In genomic region chr1:120120969-120121811, GRCm38 (mm10) we compare ENCODE assay signal across 8 mouse cellular contexts. TPM values are rescaled to one million over a fixed set of nuclear protein-coding genes. Genes with fewer than 3 reads are reported as not detected.
DNase-seq lines count a peak whose midpoint lies in the region; ATAC-seq and TF ChIP-seq lines count a peak whose summit lies in the region.

TSS of gene Dbi (minus strand) at chr1:120121078.
TSS of gene 3110009E18Rik (plus strand) at chr1:120121187.

- DNase-seq in MEL (ENCODE audit: low read depth, low spot score) = peak; percentile 99
- DNase-seq in cerebellum, adult 2 months = peak; percentile 98 to 99
- DNase-seq in forelimb bud, embryonic 11.5 days (ENCODE audit: low read depth, low spot score) = peak; percentile 97
- peak; percentile 98 for DNase-seq in hindbrain, embryonic 10.5 days (ENCODE audit: low spot score)
- peak; percentile 98 for DNase-seq in layer of hippocampus, adult 9-11 months
- DNase-seq in lung, postnatal 0 days (ENCODE audit: low spot score) = peak; percentile 99
- peak; percentile 91 for DNase-seq in ovary, postnatal 14 days (ENCODE audit: low spot score)
- DNase-seq in thymus, postnatal 14 days = peak; percentile 98

- peak within 1 kb of the TSS; percentile 81 to 84 for H3K4me3 ChIP-seq in MEL (ENCODE audit: control insufficient read depth in 1 of 2, insufficient read depth in 1 of 2, low read depth in 2 of 2, low read length in 2 of 2)
- H3K4me3 ChIP-seq in cerebellum, adult 2 months (replicated peaks; ENCODE audit: insufficient read depth, low read depth, low read length) = peak within 1 kb of the TSS; percentile 79
- peak within 1 kb of the TSS; percentile 63 for H3K4me3 ChIP-seq in hindbrain, embryonic 10.5 days
- peak within 1 kb of the TSS; percentile 51 for H3K4me3 ChIP-seq in lung, postnatal 0 days (ENCODE audit: low read depth, low read length)

- TF ChIP-seq CTCF in MEL (IDR thresholded peaks at IDR 0.05 in 2 of 3, conservative IDR thresholded peaks at IDR 0.05 in 1 of 3; ENCODE audit: control insufficient read depth in 1 of 3, insufficient read depth in 1 of 3, low read depth in 2 of 3, low read length in 3 of 3, poor library complexity in 1 of 3, severe bottlenecking in 1 of 3) = no peak
- TF ChIP-seq CTCF in cerebellum, adult 2 months (IDR thresholded peaks at IDR 0.05; ENCODE audit: borderline replicate concordance, insufficient read depth, low read depth, low read length) = no peak
- peak; percentile 44 for TF ChIP-seq CTCF in lung, postnatal 0 days (IDR thresholded peaks at IDR 0.05)

- peaks cover 5% of the 10 kb centered on the region for H3K79me2 ChIP-seq in MEL (ENCODE audit: control insufficient read depth, insufficient read depth, low read length, poor library complexity)

- peak; percentile 58 to 95 for TF ChIP-seq POLR2A in MEL (IDR thresholded peaks at IDR 0.05; ENCODE audit: control insufficient read depth in 1 of 2, insufficient read depth in 1 of 2, low read depth in 1 of 2, low read length in 2 of 2, poor library complexity in 1 of 2)
- peak; percentile 91 for TF ChIP-seq POLR2A in cerebellum, adult 2 months (IDR thresholded peaks at IDR 0.05; ENCODE audit: borderline replicate concordance, insufficient read depth, low read length)

- ATAC-seq in lung, postnatal 0 days = peak; percentile 96

- H3K9ac ChIP-seq in MEL (ENCODE audit: control insufficient read depth, low read depth, low read length, poor library complexity, severe bottlenecking) = peak within 1 kb of the TSS; percentile 88
- peak within 1 kb of the TSS; percentile 39 for H3K9ac ChIP-seq in lung, postnatal 0 days (replicated peaks; ENCODE audit: low read depth)

- H3K36me3 ChIP-seq in MEL (ENCODE audit: control insufficient read depth in 1 of 2, insufficient read depth in 2 of 2, low read length in 2 of 2) = peaks cover 0 to 23% of the 10 kb centered on the region in 2 experiments; a peak in 2 of 4 replicates
- H3K36me3 ChIP-seq in hindbrain, embryonic 10.5 days = peaks cover 31% of the 10 kb centered on the region
- H3K36me3 ChIP-seq in lung, postnatal 0 days (ENCODE audit: insufficient read depth, low read length) = peaks cover 3% of the 10 kb centered on the region; the same call in 1 of the 2 replicates

- no peak for TF ChIP-seq RAD21 in MEL (IDR thresholded peaks at IDR 0.05; ENCODE audit: low read depth, low read length)

- peak within 1 kb of the TSS; percentile 93 for H3K27ac ChIP-seq in MEL (ENCODE audit: control insufficient read depth, low read depth, low read length)
- H3K27ac ChIP-seq in cerebellum, adult 2 months (ENCODE audit: insufficient read depth, low read length) = peak within 1 kb of the TSS; percentile 79
- peak within 1 kb of the TSS; percentile 91 for H3K27ac ChIP-seq in hindbrain, embryonic 10.5 days
- H3K27ac ChIP-seq in lung, postnatal 0 days (ENCODE audit: low read length) = peak within 1 kb of the TSS; percentile 91

- peaks cover 2 to 38% of the 10 kb centered on the region in 2 experiments; a peak in 2 of 4 replicates for H3K4me1 ChIP-seq in MEL (ENCODE audit: control insufficient read depth in 1 of 2, insufficient read depth in 2 of 2, low read length in 2 of 2)
- peaks cover 9% of the 10 kb centered on the region for H3K4me1 ChIP-seq in cerebellum, adult 2 months (ENCODE audit: control insufficient read depth, insufficient read depth, low read length)
- H3K4me1 ChIP-seq in hindbrain, embryonic 10.5 days (replicated peaks) = peaks cover 32% of the 10 kb centered on the region
- peaks cover 13% of the 10 kb centered on the region; the same call in 1 of the 2 replicates for H3K4me1 ChIP-seq in lung, postnatal 0 days (ENCODE audit: insufficient read depth, low read depth, low read length)

- no peaks in the 10 kb centered on the region for H3K27me3 ChIP-seq in MEL (ENCODE audit: control insufficient read depth in 1 of 2, insufficient read depth in 2 of 2, low read length in 2 of 2)
- H3K27me3 ChIP-seq in cerebellum, adult 2 months (ENCODE audit: control insufficient read depth, insufficient read depth, low read length) = no peaks in the 10 kb centered on the region
- no peaks in the 10 kb centered on the region for H3K27me3 ChIP-seq in hindbrain, embryonic 10.5 days (ENCODE audit: insufficient read depth, poor library complexity, severe bottlenecking)
- H3K27me3 ChIP-seq in lung, postnatal 0 days (replicated peaks; ENCODE audit: insufficient read depth, low read length) = no peaks in the 10 kb centered on the region

- H3K9me3 ChIP-seq in MEL (replicated peaks; ENCODE audit: insufficient read depth, low read length) = no peaks in the 10 kb centered on the region
- H3K9me3 ChIP-seq in hindbrain, embryonic 10.5 days = no peaks in the 10 kb centered on the region
- H3K9me3 ChIP-seq in lung, postnatal 0 days (ENCODE audit: low read length) = no peaks in the 10 kb centered on the region

- H3K4me2 ChIP-seq in lung, postnatal 0 days (replicated peaks; ENCODE audit: low read depth, low read length) = peak within 1 kb of the TSS; percentile 71

- peak; percentile 19 to 51; a peak in 2 of 4 replicates for TF ChIP-seq EP300 in MEL (IDR thresholded peaks at IDR 0.05; ENCODE audit: low read depth in 1 of 2, low read length in 2 of 2)
- peak; percentile 47; the same call in 1 of the 2 replicates for TF ChIP-seq EP300 in lung, postnatal 0 days (IDR thresholded peaks at IDR 0.05)

- WGBS in cerebellum, adult 2 months = 1% methylated on average over 52 of the region's 52 CpGs
- WGBS in hindbrain, embryonic 10.5 days = 2% methylated on average over 52 of the region's 52 CpGs
- WGBS in lung, postnatal 0 days = under 1% methylated on average over 50 of the region's 52 CpGs

TF ChIP-seq in MEL, 35 proteins besides CTCF, POLR2A, EP300 and RAD21 (continues in another document):
- no peak for TF ChIP-seq POLR2AphosphoS5 (IDR thresholded peaks at IDR 0.05; ENCODE audit: borderline replicate concordance, low read depth, low read length)
- peak; percentile 79 for TF ChIP-seq SIN3A (IDR thresholded peaks at IDR 0.05; ENCODE audit: low read length)
- TF ChIP-seq CHD1 (IDR thresholded peaks at IDR 0.05; ENCODE audit: low read depth, low read length) = no peak; the same call in none of the 2 replicates
- no peak for TF ChIP-seq MAFK (IDR thresholded peaks at IDR 0.05; ENCODE audit: borderline replicate concordance, low read depth, low read length)
- TF ChIP-seq UBTF (IDR thresholded peaks at IDR 0.05; ENCODE audit: borderline replicate concordance, insufficient read depth, low read depth, low read length) = no peak
- TF ChIP-seq MEF2A (IDR thresholded peaks at IDR 0.05; ENCODE audit: extremely low read depth, insufficient replicate concordance, low read depth, low read length, poor library complexity, severe bottlenecking) = no peak
- TF ChIP-seq CHD2 (IDR thresholded peaks at IDR 0.05; ENCODE audit: low read length) = peak; percentile 63
- peak; percentile 52; the same call in 1 of the 2 replicates for TF ChIP-seq BHLHE40 (IDR thresholded peaks at IDR 0.05; ENCODE audit: borderline replicate concordance, low read depth, low read length)
- peak; percentile 71 for TF ChIP-seq HCFC1 (IDR thresholded peaks at IDR 0.05; ENCODE audit: low read depth, low read length)
- no peak for TF ChIP-seq GABPA (IDR thresholded peaks at IDR 0.05; ENCODE audit: low read depth, low read length)
- 0 out of 2 replicates have a peak, but pooled peaks have one; percentile 20 for TF ChIP-seq JUND (IDR thresholded peaks at IDR 0.05; ENCODE audit: low read depth, low read length)
- peak; percentile 74 for TF ChIP-seq MXI1 (IDR thresholded peaks at IDR 0.05; ENCODE audit: low read depth, low read length)
- peak in 1 of 2 experiments; percentile 43; a peak in 1 of 4 replicates for TF ChIP-seq USF2 (IDR thresholded peaks at IDR 0.05; ENCODE audit: borderline replicate concordance in 1 of 2, insufficient read depth in 1 of 2, low read depth in 1 of 2, low read length in 2 of 2)
- TF ChIP-seq ZKSCAN1 (IDR thresholded peaks at IDR 0.05; ENCODE audit: low read depth, low read length) = no peak
- peak; percentile 98 for TF ChIP-seq ZNF384 (IDR thresholded peaks at IDR 0.05; ENCODE audit: low read depth, low read length)
- peak; percentile 77 for TF ChIP-seq MAX (IDR thresholded peaks at IDR 0.05; ENCODE audit: low read length)
- TF ChIP-seq E2F4 (IDR thresholded peaks at IDR 0.05; ENCODE audit: borderline replicate concordance, low read depth, low read length) = no peak
- peak; percentile 76 for TF ChIP-seq MYC (IDR thresholded peaks at IDR 0.05; ENCODE audit: low read depth, low read length)
- TF ChIP-seq ELF1 (IDR thresholded peaks at IDR 0.05; ENCODE audit: low read depth, low read length) = peak; percentile 65
- TF ChIP-seq KAT2A (conservative IDR thresholded peaks at IDR 0.05; ENCODE audit: low read depth, low read length) = peak; percentile 46; the same call in 1 of the 2 replicates
- no peak for TF ChIP-seq GATA1 (IDR thresholded peaks at IDR 0.05; ENCODE audit: low read depth, low read length)
- peak; percentile 54; the same call in 1 of the 2 replicates for TF ChIP-seq ETS1 (IDR thresholded peaks at IDR 0.05; ENCODE audit: low read depth, low read length)
- peak; percentile 92 for TF ChIP-seq TBP (IDR thresholded peaks at IDR 0.05; ENCODE audit: low read depth, low read length)
- TF ChIP-seq TAL1 (IDR thresholded peaks at IDR 0.05; ENCODE audit: low read length) = no peak
- peak; percentile 96 for TF ChIP-seq ZMIZ1 (IDR thresholded peaks at IDR 0.05; ENCODE audit: low read depth, low read length)
- peak; percentile 85 for TF ChIP-seq NRF1 (IDR thresholded peaks at IDR 0.05; ENCODE audit: insufficient read depth, low read depth, low read length, poor library complexity, severe bottlenecking)
- peak; percentile 60 for TF ChIP-seq TCF12 (IDR thresholded peaks at IDR 0.05; ENCODE audit: low read depth, low read length)

RNA-seq across cellular contexts. Expression of gene Dbi, which starts in this region (rescaled TPM):
- 164 and 220 TPM in 2 replicates for total RNA-seq in MEL (2012; rRNA removed)
- 100 to 1,000 TPM in 1 of 2 experiments, not detected in 1; 149 TPM for polyA plus RNA-seq in MEL (2012; ENCODE audit: insufficient read depth in 1 of 2, insufficient read length in 2 of 2, low read depth in 1 of 2, low replicate concordance in 2 of 2, missing spikeins in 1 of 2)
- 1,176 and 1,178 TPM in 2 replicates for polyA plus RNA-seq in cerebellum, adult 2 months (2012; rRNA removed)
- polyA plus RNA-seq in hindbrain, embryonic 10.5 days (2016; fragmentation: Nextera tagmentation; extraction: Ambion mirVana) = 764 and 766 TPM in 2 replicates
- polyA plus RNA-seq in lung, postnatal 0 days (2015; fragmentation: Nextera tagmentation; extraction: Ambion mirVana) = 646 and 687 TPM in 2 replicates

RNA-seq across cellular contexts. Expression of gene 3110009E18Rik, which starts in this region (rescaled TPM):
- 13.8 and 15.1 TPM in 2 replicates for total RNA-seq in MEL (2012; rRNA removed)
- 10 to 100 TPM in 1 of 2 experiments, not detected in 1; 16.5 TPM for polyA plus RNA-seq in MEL (2012; ENCODE audit: insufficient read depth in 1 of 2, insufficient read length in 2 of 2, low read depth in 1 of 2, low replicate concordance in 2 of 2, missing spikeins in 1 of 2)
- polyA plus RNA-seq in cerebellum, adult 2 months (2012; rRNA removed) = 6.5 and 7.7 TPM in 2 replicates
- polyA plus RNA-seq in hindbrain, embryonic 10.5 days (2016; fragmentation: Nextera tagmentation; extraction: Ambion mirVana) = 22.6 and 26.0 TPM in 2 replicates
- polyA plus RNA-seq in lung, postnatal 0 days (2015; fragmentation: Nextera tagmentation; extraction: Ambion mirVana) = 10.7 and 12.5 TPM in 2 replicates

Comparison
In these comparisons a context has a peak if more than half of its experiments do, and no peak if none do; other contexts are left out.
1. Peak in every context shown above with its lines: DNase-seq, ATAC-seq, H3K4me3 ChIP-seq and H3K27ac ChIP-seq.